Mouse (Mus musculus) spleen, adult 2 months (tissue): ENCODE data around the gene Slc25a11. TPM values are rescaled to one million over a fixed set of nuclear protein-coding genes. Genes with fewer than 3 reads are reported as not detected.

Experiments
- DNase-seq, 2 experiments: peaks; one replicate each; pipeline versions ENCODE4 v3.0.0 to v3.0.0-alpha.2; 2012 to 2021; ENCODE audit warnings: low spot score in 2 of 2, low read depth in 1 of 2
- H3K27ac ChIP-seq: fragments of 200-500 bp; 2 replicates; pipeline ENCODE4 v1.5.1; 2012; ENCODE audit warnings: low read length, inconsistent platforms; ENCODE audit not compliant: insufficient read depth
- H3K27me3 ChIP-seq: fragments of 200-500 bp; 2 replicates; pipeline ENCODE4 v1.6.1; 2012; ENCODE audit warnings: mild to moderate bottlenecking, moderate library complexity, low read length, inconsistent platforms; ENCODE audit not compliant: control insufficient read depth, insufficient read depth
- H3K36me3 ChIP-seq: fragments of 200-500 bp; 2 replicates; pipeline ENCODE4 v1.6.1; 2012; ENCODE audit warnings: mild to moderate bottlenecking, low read length, inconsistent platforms; ENCODE audit not compliant: control insufficient read depth, insufficient read depth
- H3K4me1 ChIP-seq: fragments of 200-500 bp; 2 replicates; pipeline ENCODE4 v1.6.1; 2011; ENCODE audit warnings: inconsistent platforms; ENCODE audit not compliant: control insufficient read depth, insufficient read depth, insufficient read length
- H3K4me3 ChIP-seq: fragments of 200-500 bp; 2 replicates; pipeline ENCODE4 v1.5.1; 2011; ENCODE audit warnings: mild to moderate bottlenecking, inconsistent platforms; ENCODE audit not compliant: insufficient read depth, insufficient read length; ENCODE audit errors: extremely low read depth
- CTCF ChIP-seq: fragments of 200-500 bp; IDR thresholded peaks from 2 replicates; pipeline ENCODE4 v1.5.1; 2011; ENCODE audit warnings: mild to moderate bottlenecking, inconsistent platforms; ENCODE audit not compliant: insufficient read depth, insufficient read length, insufficient replicate concordance; ENCODE audit errors: extremely low read depth
- POLR2A ChIP-seq: fragments of 200-500 bp; IDR thresholded peaks from 2 replicates; pipeline ENCODE4 v1.6.1; 2011; ENCODE audit warnings: low read depth, low read length, inconsistent platforms
- WGBS: fragments of 180-500 bp; shearing (Covaris S2); methylation state at CpG from one replicate; pipeline ENCODE4 v1.1.7; 2018; 5-methylcytosine and 5-hydroxymethylcytosine counted together
- polyA plus RNA-seq: library from polyadenylated mRNA; depleted of rRNA; stranded (reverse); fragments of >200 nt; gene quantifications from 2 replicates; pipeline ENCODE4 v1.2.3, GENCODE M21; 2012

The Slc25a11 gene
- polyA plus RNA-seq, 1 experiment: 73.0 TPM

GRCm38 (mm10) chr11:70658521-70658920, 11.2 kb upstream of the Slc25a11 start:
- no peak overlapping the region for H3K27ac ChIP-seq
- H3K27me3 ChIP-seq: no peaks in the 10 kb centered on the region
- WGBS: 62% methylated on average over 5 of the region's 5 CpGs
- no peak overlapping the region for H3K4me3 ChIP-seq
- H3K4me1 ChIP-seq: peaks cover 22% of the 10 kb centered on the region; the same call in 1 of the 2 replicates
- no peak for TF ChIP-seq CTCF
- no peak for TF ChIP-seq POLR2A
- peaks cover 12% of the 10 kb centered on the region for H3K36me3 ChIP-seq
- DNase-seq: no peak

DNA sequence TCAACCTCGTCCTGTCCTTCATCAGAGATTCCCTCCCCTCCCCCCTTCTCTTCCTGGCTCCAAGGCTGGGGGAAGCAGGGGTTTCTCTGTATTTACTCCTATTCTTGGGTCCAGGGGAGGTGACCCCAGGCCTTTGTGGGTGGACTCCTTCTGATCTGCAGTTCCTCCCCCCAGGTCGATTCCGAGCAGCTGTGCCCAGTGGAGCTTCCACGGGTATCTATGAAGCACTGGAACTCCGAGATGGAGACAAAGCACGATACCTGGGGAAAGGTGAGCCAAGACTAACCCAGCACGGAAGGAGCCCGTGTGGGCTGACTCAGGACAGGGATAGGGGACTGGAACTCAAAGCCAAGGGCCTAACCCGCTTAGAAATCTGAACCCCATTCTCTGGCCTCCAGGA, 10.7 kb upstream of the Slc25a11 start:
- no peak for TF ChIP-seq POLR2A
- TF ChIP-seq CTCF: no peak
- Histone ChIP-seq H3K27me3 (no peaks in the 10 kb centered on the region), H3K27ac (no peak overlapping the region), H3K4me1 (peaks cover 22% of the 10 kb centered on the region; the same call in 1 of the 2 replicates), H3K36me3 (peaks cover 14% of the 10 kb centered on the region), H3K4me3 (no peak overlapping the region)
- WGBS: 84% methylated on average over 9 of the region's 9 CpGs
- no peak for DNase-seq

- no peak overlapping the region for H3K4me3 ChIP-seq
- H3K27me3 ChIP-seq: no peaks in the 10 kb centered on the region
- peaks cover 22% of the 10 kb centered on the region; the same call in 1 of the 2 replicates for H3K4me1 ChIP-seq
- no peak for DNase-seq
- no peak overlapping the region for H3K27ac ChIP-seq
- peaks cover 14% of the 10 kb centered on the region for H3K36me3 ChIP-seq
- 48% methylated on average over 6 of the region's 6 CpGs for WGBS
- TF ChIP-seq POLR2A: no peak
- no peak for TF ChIP-seq CTCF
These were observed 10.3 kb upstream of the Slc25a11 start for GRCm38 (mm10) chr11:70657573-70657972.

DNA sequence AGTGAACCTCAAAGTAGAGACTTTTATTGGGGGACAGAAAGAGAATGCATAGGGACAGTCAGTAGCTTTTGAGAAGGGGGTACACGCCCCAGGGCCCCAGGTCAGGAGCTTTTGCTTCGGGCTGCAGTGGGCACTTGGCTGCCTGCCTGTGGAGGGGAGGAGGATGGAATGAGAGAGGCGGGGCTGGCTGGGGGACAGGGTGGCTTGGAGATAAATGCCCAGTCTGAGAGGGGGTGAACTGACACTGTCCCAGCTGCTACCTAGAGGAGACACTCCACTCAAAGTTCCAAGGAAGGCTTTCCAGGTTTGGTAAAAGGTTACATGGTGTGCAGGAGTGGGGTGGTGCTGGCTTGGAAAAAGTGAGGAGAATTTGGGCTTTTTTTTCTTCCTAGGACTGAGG, 9.7 kb upstream of the Slc25a11 start, which contains the start of gene Eno3:
Gene Eno3, plus strand, starts transcription at position 239 of the 400 bp plus-strand sequence.
- peaks cover 22% of the 10 kb centered on the region; the same call in 1 of the 2 replicates for H3K4me1 ChIP-seq
- H3K27me3 ChIP-seq: no peaks in the 10 kb centered on the region
- TF ChIP-seq POLR2A (no peak), CTCF (no peak)
- peak within 1 kb of the TSS; percentile 74 for H3K4me3 ChIP-seq
- WGBS: 49% methylated on average over 3 of the region's 3 CpGs
- no peak for DNase-seq
- peak within 1 kb of the TSS; percentile 97 for H3K27ac ChIP-seq
- peaks cover 18% of the 10 kb centered on the region for H3K36me3 ChIP-seq

GRCm38 (mm10) chr11:70656456-70656927, 9.2 kb upstream of the Slc25a11 start:
- no peak for DNase-seq
- Histone ChIP-seq H3K36me3 (peaks cover 22% of the 10 kb centered on the region), H3K27me3 (no peaks in the 10 kb centered on the region), H3K4me1 (peaks cover 22% of the 10 kb centered on the region; the same call in 1 of the 2 replicates), H3K4me3 (peak overlapping the region; percentile 74; the same call in 1 of the 2 replicates), H3K27ac (peak overlapping the region; percentile 97)
- 54% methylated on average over 16 of the region's 16 CpGs for WGBS
- TF ChIP-seq POLR2A: no peak
- TF ChIP-seq CTCF: no peak

DNA sequence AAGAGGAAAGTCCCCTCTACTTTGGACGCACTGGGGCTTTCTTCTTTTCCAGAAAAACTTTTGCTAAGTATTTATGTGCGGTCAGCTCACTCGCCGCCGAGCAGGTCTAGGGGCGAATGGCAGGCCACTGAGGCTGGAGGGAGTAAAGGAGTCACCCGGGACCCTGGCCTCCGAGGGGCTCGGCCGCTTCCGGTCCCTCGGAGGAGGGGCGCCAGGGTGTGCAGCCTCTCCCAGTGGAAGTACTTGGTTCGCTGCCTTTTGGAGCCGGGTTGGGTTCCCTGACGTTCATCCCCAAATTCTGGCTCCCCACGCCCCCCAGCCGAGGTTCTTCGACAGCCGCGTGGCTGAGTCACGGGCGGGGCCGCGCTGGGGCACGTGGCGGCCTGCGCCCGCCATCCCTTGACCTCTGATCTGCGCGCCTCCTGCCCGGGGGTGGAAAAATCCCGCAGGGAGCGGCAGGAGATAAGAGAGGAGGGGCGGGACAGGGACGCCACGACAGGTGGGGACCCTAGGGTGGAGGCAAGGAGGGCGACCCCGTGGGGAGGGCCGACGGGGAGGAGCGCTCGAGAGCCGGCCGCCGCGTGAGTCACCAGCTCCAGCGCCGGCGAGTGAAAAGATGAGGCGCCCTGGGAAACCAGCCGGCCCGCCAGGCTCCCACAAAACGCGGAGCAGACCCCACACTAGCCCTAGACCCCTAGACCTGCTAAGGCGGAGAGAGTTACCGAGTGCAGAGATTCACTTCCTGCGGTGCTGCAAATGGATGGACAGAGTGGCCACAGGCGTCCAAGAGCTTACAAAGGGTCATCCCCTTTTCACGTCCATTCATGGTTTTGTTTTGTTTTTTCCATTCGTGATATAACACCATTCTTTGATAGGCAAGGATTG, 8.5 kb upstream of the Slc25a11 start:
- Histone ChIP-seq H3K27ac (peak overlapping the region; percentile 97), H3K27me3 (no peaks in the 10 kb centered on the region), H3K4me1 (peaks cover 25% of the 10 kb centered on the region; the same call in 1 of the 2 replicates), H3K36me3 (peaks cover 28% of the 10 kb centered on the region), H3K4me3 (peak overlapping the region; percentile 74)
- DNase-seq: peak in 1 of 2 experiments; percentile 49
- WGBS: 4% methylated on average over 60 of the region's 61 CpGs
- TF ChIP-seq CTCF (no peak), POLR2A (no peak)
